Mouse (Mus musculus): ENCODE results near the gene Lingo2.

DNA sequence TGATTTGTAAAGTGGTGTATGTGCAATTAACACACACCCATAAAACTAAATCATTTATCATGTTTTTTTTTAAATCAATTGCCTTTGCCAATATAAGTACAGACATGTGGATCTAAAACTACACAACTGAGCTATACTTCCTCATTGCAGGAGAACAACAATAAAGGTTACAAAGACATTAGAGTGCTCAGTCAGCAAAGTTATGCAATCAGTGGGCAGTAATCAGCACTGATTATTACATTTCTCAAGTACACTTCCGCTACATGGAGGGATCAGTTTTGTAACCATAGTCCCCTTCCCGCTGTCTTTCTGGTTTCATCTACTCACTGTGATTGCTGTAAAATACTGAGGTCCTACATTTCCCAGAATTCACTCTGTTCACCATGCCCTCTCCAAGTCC lies 912.8 kb downstream of the Lingo2 start:
- no peak for TF ChIP-seq CTCF (IDR thresholded peaks at IDR 0.05; ENCODE audit: extremely low read depth, insufficient read depth, low read length)
- no peak for TF ChIP-seq POLR2A (IDR thresholded peaks at IDR 0.05; ENCODE audit: extremely low read depth, insufficient read depth, low read length)

All from cortical plate, adult 2 months (tissue).